Mouse (Mus musculus): ENCODE measurements around the gene Zfp629. TPM values are rescaled to one million over a fixed set of nuclear protein-coding genes. Genes with fewer than 3 reads are reported as not detected.
"Not testable (repeated sequence)": the region's sequence is repeated elsewhere in the genome, so short reads cannot be mapped to it uniquely, and the experiment has no call there.

Gene Zfp629
- polyA plus RNA-seq, 1 experiment from 2014 or later = 15.0 TPM

- Histone ChIP-seq H3K4me3 (ENCODE audit: low read length) (no peak overlapping the region), H3K9ac (ENCODE audit: low read depth, low read length) (no peak overlapping the region), H3K36me3 (ENCODE audit: control insufficient read depth, insufficient read depth, low read length) (no peaks in the 10 kb centered on the region), H3K27me3 (replicated peaks; ENCODE audit: control insufficient read depth, insufficient read depth, low read length) (no peaks in the 10 kb centered on the region), H3K4me2 (ENCODE audit: low read length) (no peak overlapping the region), H3K9me3 (ENCODE audit: control insufficient read depth, low read length) (no peaks in the 10 kb centered on the region), H3K4me1 (ENCODE audit: control insufficient read depth, insufficient read depth, low read depth, low read length) (no peaks in the 10 kb centered on the region), H3K27ac (ENCODE audit: low read depth, low read length) (no peak overlapping the region)
- ATAC-seq = no peak
- 95% methylated on average over 7 of the region's 7 CpGs for WGBS
Observed at GRCm38 (mm10) chr7:127626039-127626438, 10.4 kb upstream of the Zfp629 start.

- not testable (repeated sequence) for H3K27me3 ChIP-seq (replicated peaks; ENCODE audit: control insufficient read depth, insufficient read depth, low read length); ATAC-seq; H3K9me3 ChIP-seq (ENCODE audit: control insufficient read depth, low read length); H3K9ac ChIP-seq (ENCODE audit: low read depth, low read length); H3K4me3 ChIP-seq (ENCODE audit: low read length); H3K4me2 ChIP-seq (ENCODE audit: low read length); H3K27ac ChIP-seq (ENCODE audit: low read depth, low read length); H3K36me3 ChIP-seq (ENCODE audit: control insufficient read depth, insufficient read depth, low read length)
- H3K4me1 ChIP-seq (ENCODE audit: control insufficient read depth, insufficient read depth, low read depth, low read length) = peaks cover 13% of the 10 kb centered on the region
- WGBS = 89% methylated on average over 6 of the region's 8 CpGs
Observed at GRCm38 (mm10) chr7:127618402-127618801, 2.8 kb upstream of the Zfp629 start.

- Histone ChIP-seq H3K4me2 (ENCODE audit: low read length) (no peak overlapping the region), H3K27ac (ENCODE audit: low read depth, low read length) (no peak overlapping the region), H3K4me3 (ENCODE audit: low read length) (no peak overlapping the region), H3K27me3 (replicated peaks; ENCODE audit: control insufficient read depth, insufficient read depth, low read length) (no peaks in the 10 kb centered on the region), H3K4me1 (ENCODE audit: control insufficient read depth, insufficient read depth, low read depth, low read length) (peaks cover 14% of the 10 kb centered on the region), H3K9me3 (ENCODE audit: control insufficient read depth, low read length) (no peaks in the 10 kb centered on the region), H3K9ac (ENCODE audit: low read depth, low read length) (0 out of 2 replicates have a peak overlapping the region, but pooled peaks have one; percentile 13), H3K36me3 (ENCODE audit: control insufficient read depth, insufficient read depth, low read length) (no peaks in the 10 kb centered on the region)
- 29% methylated on average over 2 of the region's 2 CpGs for WGBS
- ATAC-seq = no peak
Observed at GRCm38 (mm10) chr7:127617962-127618361, 2.4 kb upstream of the Zfp629 start.

GRCm38 (mm10) chr7:127616881-127617280, 1.3 kb upstream of the Zfp629 start:
- no peak for ATAC-seq
- Histone ChIP-seq H3K4me3 (ENCODE audit: low read length) (no peak overlapping the region), H3K9ac (ENCODE audit: low read depth, low read length) (no peak overlapping the region; the same call in 1 of the 2 replicates)

GRCm38 (mm10) chr7:127616336-127616735, 739 bp upstream of the Zfp629 start:
- Histone ChIP-seq H3K9me3 (ENCODE audit: control insufficient read depth, low read length) (no peaks in the 10 kb centered on the region), H3K9ac (ENCODE audit: low read depth, low read length) (peak overlapping the region; percentile 48), H3K27me3 (replicated peaks; ENCODE audit: control insufficient read depth, insufficient read depth, low read length) (no peaks in the 10 kb centered on the region), H3K27ac (ENCODE audit: low read depth, low read length) (0 out of 2 replicates have a peak overlapping the region, but pooled peaks have one; percentile 9), H3K4me3 (ENCODE audit: low read length) (peak overlapping the region; percentile 100), H3K4me2 (ENCODE audit: low read length) (peak overlapping the region; percentile 91), H3K4me1 (ENCODE audit: control insufficient read depth, insufficient read depth, low read depth, low read length) (peaks cover 14% of the 10 kb centered on the region), H3K36me3 (ENCODE audit: control insufficient read depth, insufficient read depth, low read length) (peaks cover 11% of the 10 kb centered on the region)
- ATAC-seq = 0 out of 2 replicates have a peak, but pooled peaks have one; percentile 37
- 53% methylated on average over 1 of the region's 1 CpGs for WGBS

More at GRCm38 (mm10) chr7:127616881-127617280, 1.3 kb upstream of the Zfp629 start:
- H3K9me3 ChIP-seq (ENCODE audit: control insufficient read depth, low read length) = no peaks in the 10 kb centered on the region
- H3K4me2 ChIP-seq (ENCODE audit: low read length) = no peak overlapping the region
- H3K27ac ChIP-seq (ENCODE audit: low read depth, low read length) = no peak overlapping the region
- WGBS = 88% methylated on average over 1 of the region's 1 CpGs
- H3K36me3 ChIP-seq (ENCODE audit: control insufficient read depth, insufficient read depth, low read length) = peaks cover 6% of the 10 kb centered on the region
- no peaks in the 10 kb centered on the region for H3K27me3 ChIP-seq (replicated peaks; ENCODE audit: control insufficient read depth, insufficient read depth, low read length)
- peaks cover 14% of the 10 kb centered on the region for H3K4me1 ChIP-seq (ENCODE audit: control insufficient read depth, insufficient read depth, low read depth, low read length)

- H3K27me3 ChIP-seq (replicated peaks; ENCODE audit: control insufficient read depth, insufficient read depth, low read length) = no peaks in the 10 kb centered on the region
- no peaks in the 10 kb centered on the region for H3K9me3 ChIP-seq (ENCODE audit: control insufficient read depth, low read length)
- peak; percentile 49 for ATAC-seq
- peaks cover 14% of the 10 kb centered on the region for H3K4me1 ChIP-seq (ENCODE audit: control insufficient read depth, insufficient read depth, low read depth, low read length)
- peak overlapping the region; percentile 91 for H3K4me2 ChIP-seq (ENCODE audit: low read length)
- H3K36me3 ChIP-seq (ENCODE audit: control insufficient read depth, insufficient read depth, low read length) = peaks cover 28% of the 10 kb centered on the region
- under 1% methylated on average over 23 of the region's 44 CpGs for whole genome bisulfite sequencing
- peak overlapping the region; percentile 94 for H3K9ac ChIP-seq (ENCODE audit: low read depth, low read length)
- H3K27ac ChIP-seq (ENCODE audit: low read depth, low read length) = peak overlapping the region; percentile 87
- H3K4me3 ChIP-seq (ENCODE audit: low read length) = peak overlapping the region; percentile 100
Observed at GRCm38 (mm10) chr7:127614511-127614890, 1.1 kb downstream of the Zfp629 start.

- peak overlapping the region; percentile 100 for H3K4me3 ChIP-seq (ENCODE audit: low read length)
- no peaks in the 10 kb centered on the region for H3K9me3 ChIP-seq (ENCODE audit: control insufficient read depth, low read length)
- WGBS = 15% methylated on average over 8 of the region's 8 CpGs
- no peaks in the 10 kb centered on the region for H3K27me3 ChIP-seq (replicated peaks; ENCODE audit: control insufficient read depth, insufficient read depth, low read length)
- peak overlapping the region; percentile 94 for H3K9ac ChIP-seq (ENCODE audit: low read depth, low read length)
- peaks cover 30% of the 10 kb centered on the region for H3K36me3 ChIP-seq (ENCODE audit: control insufficient read depth, insufficient read depth, low read length)
- peaks cover 14% of the 10 kb centered on the region for H3K4me1 ChIP-seq (ENCODE audit: control insufficient read depth, insufficient read depth, low read depth, low read length)
- H3K4me2 ChIP-seq (ENCODE audit: low read length) = peak overlapping the region; percentile 91
- no peak for ATAC-seq
- H3K27ac ChIP-seq (ENCODE audit: low read depth, low read length) = peak overlapping the region; percentile 87; the same call in 1 of the 2 replicates
Observed at GRCm38 (mm10) chr7:127614091-127614490, 1.5 kb downstream of the Zfp629 start.

- Histone ChIP-seq H3K4me3 (ENCODE audit: low read length) (no peak overlapping the region; the same call in 1 of the 2 replicates), H3K36me3 (ENCODE audit: control insufficient read depth, insufficient read depth, low read length) (peaks cover 30% of the 10 kb centered on the region), H3K4me2 (ENCODE audit: low read length) (peak overlapping the region; percentile 91), H3K9ac (ENCODE audit: low read depth, low read length) (no peak overlapping the region), H3K27me3 (replicated peaks; ENCODE audit: control insufficient read depth, insufficient read depth, low read length) (no peaks in the 10 kb centered on the region), H3K4me1 (ENCODE audit: control insufficient read depth, insufficient read depth, low read depth, low read length) (peaks cover 14% of the 10 kb centered on the region), H3K9me3 (ENCODE audit: control insufficient read depth, low read length) (no peaks in the 10 kb centered on the region), H3K27ac (ENCODE audit: low read depth, low read length) (no peak overlapping the region)
- WGBS = 88% methylated on average over 8 of the region's 8 CpGs
- no peak for ATAC-seq
Observed at GRCm38 (mm10) chr7:127613501-127613900, 2.1 kb downstream of the Zfp629 start.

- ATAC-seq = no peak
- no peaks in the 10 kb centered on the region for H3K27me3 ChIP-seq (replicated peaks; ENCODE audit: control insufficient read depth, insufficient read depth, low read length)
- 95% methylated on average over 26 of the region's 26 CpGs for WGBS
- no peak overlapping the region for H3K27ac ChIP-seq (ENCODE audit: low read depth, low read length)
- H3K9me3 ChIP-seq (ENCODE audit: control insufficient read depth, low read length) = no peaks in the 10 kb centered on the region
- no peak overlapping the region for H3K9ac ChIP-seq (ENCODE audit: low read depth, low read length)
- peaks cover 13% of the 10 kb centered on the region for H3K4me1 ChIP-seq (ENCODE audit: control insufficient read depth, insufficient read depth, low read depth, low read length)
- H3K4me3 ChIP-seq (ENCODE audit: low read length) = no peak overlapping the region
- H3K4me2 ChIP-seq (ENCODE audit: low read length) = no peak overlapping the region
- peaks cover 37% of the 10 kb centered on the region for H3K36me3 ChIP-seq (ENCODE audit: control insufficient read depth, insufficient read depth, low read length)
Observed at GRCm38 (mm10) chr7:127611561-127611960, 4.0 kb downstream of the Zfp629 start.

Measured in hindbrain, embryonic 16.5 days (tissue).